Mouse (Mus musculus): ENCODE results near the gene Parp3.

The Parp3 gene

DNA sequence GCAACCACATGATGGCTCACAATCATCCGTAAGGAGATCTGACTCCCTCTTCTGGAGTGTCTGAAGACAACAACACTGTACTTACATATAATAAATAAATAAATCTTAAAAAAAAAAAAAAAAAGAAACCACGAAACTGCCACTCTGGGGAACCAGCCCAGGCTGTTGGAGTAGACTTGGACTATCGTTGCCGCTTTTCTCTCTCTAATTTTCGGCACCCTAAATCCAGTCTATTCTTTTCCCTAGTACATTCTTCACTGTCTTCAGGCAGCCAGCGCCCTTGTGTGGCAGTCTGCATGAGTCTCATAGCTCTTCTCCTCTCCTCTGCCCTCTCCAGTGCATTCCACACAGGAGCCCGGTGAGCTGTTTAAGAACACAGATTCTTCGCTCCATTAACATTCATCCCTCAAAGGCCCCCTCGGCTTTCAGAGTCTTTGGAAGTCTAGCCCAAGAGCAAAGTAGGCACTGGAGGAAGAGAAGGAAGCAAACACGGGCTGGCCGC lies 48.0 kb downstream of the Parp3 start:
- DNase-seq (ENCODE audit: low spot score in 2 of 2) = no peak

DNA sequence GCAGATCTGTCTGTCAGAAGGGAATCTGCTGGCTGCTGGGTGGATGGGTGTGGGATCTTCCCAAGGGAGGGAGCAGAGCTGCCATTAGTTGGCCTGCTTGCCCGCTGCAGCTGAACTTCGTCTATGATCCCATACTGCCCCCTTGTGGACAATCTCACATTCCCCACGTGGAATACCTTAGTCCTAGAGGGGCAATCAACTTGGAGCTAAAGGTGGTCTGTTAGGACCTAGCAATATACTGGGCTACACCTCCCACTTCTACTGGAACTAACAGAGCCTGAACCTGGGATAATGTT lies 54.9 kb downstream of the Parp3 start:
- DNase-seq (ENCODE audit: low spot score in 2 of 2) = peak; percentile 78 to 89

- no peak for DNase-seq (ENCODE audit: low spot score in 2 of 2)
Measured at GRCm38 (mm10) chr9:106421033-106421864, 55.5 kb downstream of the Parp3 start.

- DNase-seq (ENCODE audit: low spot score in 2 of 2) = no peak
Measured at GRCm38 (mm10) chr9:106420608-106421007, 56.1 kb downstream of the Parp3 start.

All from frontal cortex, postnatal 14 days (tissue).